Mouse (Mus musculus) intestine, embryonic 16.5 days (tissue): Measurements from ENCODE around the gene Pnmt. TPM values are rescaled to one million over a fixed set of nuclear protein-coding genes. Genes with fewer than 3 reads are reported as not detected.
A peak's percentile ranks its signal among the peaks of the same experiment; 100 is the strongest.

Source experiments
- ATAC-seq: fragments of 200-750 bp; cut with Nextera tagmentation; 2 replicates; pipeline ENCODE4 v1.8.0; 2017; ENCODE audit warnings: moderate TSS enrichment, moderate library complexity
- H3K27ac ChIP-seq: fragments of 300-500 bp; sonication (generic); 2 replicates; pipeline ENCODE4 v1.5.1; 2014; ENCODE audit warnings: mild to moderate bottlenecking, low read length
- H3K27me3 ChIP-seq: fragments of 300-500 bp; sonication (generic); replicated peaks from 2 replicates; pipeline ENCODE4 v1.6.1; 2014; ENCODE audit warnings: low read length, control low read depth, mixed read lengths; ENCODE audit not compliant: control insufficient read depth, insufficient read depth
- H3K36me3 ChIP-seq: fragments of 300-500 bp; sonication (generic); 2 replicates; pipeline ENCODE4 v1.6.1; 2014; ENCODE audit warnings: low read length, control low read depth; ENCODE audit not compliant: control insufficient read depth, insufficient read depth
- H3K4me1 ChIP-seq: fragments of 300-500 bp; sonication (generic); 2 replicates; pipeline ENCODE4 v1.6.1; 2014; ENCODE audit warnings: low read length, control low read depth, mixed read lengths; ENCODE audit not compliant: control insufficient read depth, insufficient read depth
- H3K4me2 ChIP-seq: fragments of 300-500 bp; sonication (generic); 2 replicates; pipeline ENCODE4 v1.6.1; 2014; ENCODE audit warnings: low read depth, low read length, control low read depth
- H3K4me3 ChIP-seq: fragments of 300-500 bp; sonication (generic); 2 replicates; pipeline ENCODE4 v1.5.1; 2014; ENCODE audit warnings: mild to moderate bottlenecking, low read length
- H3K9ac ChIP-seq: fragments of 300-500 bp; sonication (generic); 2 replicates; pipeline ENCODE4 v1.6.1; 2014; ENCODE audit warnings: low read depth, low read length
- H3K9me3 ChIP-seq: fragments of 300-500 bp; sonication (generic); 2 replicates; pipeline ENCODE4 v1.6.1; 2016; ENCODE audit warnings: low read length, control low read depth; ENCODE audit not compliant: control insufficient read depth
- WGBS: fragments of 180-500 bp; shearing (Covaris S2); extraction: QIAGEN DNeasy Blood & Tissue Kit; methylation state at CpG from one replicate; pipeline ENCODE4 v1.1.7; 2014; 5-methylcytosine and 5-hydroxymethylcytosine counted together
- polyA plus RNA-seq: library from polyadenylated mRNA; unstranded; fragments of >200 nt; fragmentation: Nextera tagmentation; extraction: Ambion mirVana; gene quantifications from 2 replicates; pipeline ENCODE4 v1.2.1, GENCODE M21; 2015

The Pnmt gene
- polyA plus RNA-seq, 1 experiment from 2014 or later: 0.16 TPM

- no peaks in the 10 kb centered on the region for H3K9me3 ChIP-seq
- H3K36me3 ChIP-seq: no peaks in the 10 kb centered on the region
- WGBS: 15% methylated on average over 9 of the region's 9 CpGs
- H3K4me3 ChIP-seq: no peak overlapping the region; the same call in 1 of the 2 replicates
- peaks cover 17% of the 10 kb centered on the region for H3K4me1 ChIP-seq
- ATAC-seq: no peak
- no peak overlapping the region for H3K27ac ChIP-seq
- peaks cover 53% of the 10 kb centered on the region for H3K27me3 ChIP-seq
- no peak overlapping the region for H3K4me2 ChIP-seq
- no peak overlapping the region for H3K9ac ChIP-seq
Observed at GRCm38 (mm10) chr11:98346168-98346567, 40.1 kb upstream of the Pnmt start.

DNA sequence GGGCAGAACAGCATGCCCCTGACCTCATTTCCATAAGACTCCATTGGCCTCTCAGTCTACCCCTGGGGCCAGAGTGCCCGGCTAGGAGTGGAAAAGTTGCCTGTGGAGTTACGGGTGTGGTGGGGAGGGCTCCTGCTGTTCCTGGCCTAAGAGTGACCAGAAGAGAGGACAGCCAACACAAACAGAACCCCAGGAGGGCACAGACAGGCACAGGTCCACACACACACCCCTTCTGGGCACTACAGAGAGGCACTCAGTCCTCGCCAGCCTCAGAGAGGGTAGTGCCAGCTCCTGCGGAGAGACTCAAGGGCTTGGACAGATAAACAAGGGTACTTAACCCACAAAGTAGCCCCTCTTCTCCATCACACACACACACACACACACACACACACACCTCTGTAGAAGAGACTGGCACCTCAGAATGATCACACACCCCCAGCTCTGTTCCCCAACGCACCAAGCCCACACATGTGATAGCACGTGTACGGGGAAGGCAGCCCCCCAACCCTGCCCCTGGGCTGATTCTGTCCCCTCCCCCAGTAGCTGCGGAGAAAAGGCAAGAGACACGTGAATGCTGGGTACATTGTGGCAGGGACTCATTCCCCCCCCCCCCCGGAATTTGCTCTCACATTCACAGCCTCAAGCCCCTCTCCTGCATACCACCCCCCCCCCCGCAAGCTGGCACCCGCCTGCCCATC is 38.7 kb upstream of the Pnmt start:
- no peak overlapping the region for H3K9ac ChIP-seq
- 17% methylated on average over 12 of the region's 12 CpGs for WGBS
- peaks cover 47% of the 10 kb centered on the region for H3K27me3 ChIP-seq
- H3K4me1 ChIP-seq: peaks cover 17% of the 10 kb centered on the region
- ATAC-seq: no peak
- H3K4me3 ChIP-seq: no peak overlapping the region; the same call in 1 of the 2 replicates
- H3K9me3 ChIP-seq: no peaks in the 10 kb centered on the region
- H3K36me3 ChIP-seq: no peaks in the 10 kb centered on the region
- H3K27ac ChIP-seq: no peak overlapping the region
- no peak overlapping the region; the same call in 1 of the 2 replicates for H3K4me2 ChIP-seq

DNA sequence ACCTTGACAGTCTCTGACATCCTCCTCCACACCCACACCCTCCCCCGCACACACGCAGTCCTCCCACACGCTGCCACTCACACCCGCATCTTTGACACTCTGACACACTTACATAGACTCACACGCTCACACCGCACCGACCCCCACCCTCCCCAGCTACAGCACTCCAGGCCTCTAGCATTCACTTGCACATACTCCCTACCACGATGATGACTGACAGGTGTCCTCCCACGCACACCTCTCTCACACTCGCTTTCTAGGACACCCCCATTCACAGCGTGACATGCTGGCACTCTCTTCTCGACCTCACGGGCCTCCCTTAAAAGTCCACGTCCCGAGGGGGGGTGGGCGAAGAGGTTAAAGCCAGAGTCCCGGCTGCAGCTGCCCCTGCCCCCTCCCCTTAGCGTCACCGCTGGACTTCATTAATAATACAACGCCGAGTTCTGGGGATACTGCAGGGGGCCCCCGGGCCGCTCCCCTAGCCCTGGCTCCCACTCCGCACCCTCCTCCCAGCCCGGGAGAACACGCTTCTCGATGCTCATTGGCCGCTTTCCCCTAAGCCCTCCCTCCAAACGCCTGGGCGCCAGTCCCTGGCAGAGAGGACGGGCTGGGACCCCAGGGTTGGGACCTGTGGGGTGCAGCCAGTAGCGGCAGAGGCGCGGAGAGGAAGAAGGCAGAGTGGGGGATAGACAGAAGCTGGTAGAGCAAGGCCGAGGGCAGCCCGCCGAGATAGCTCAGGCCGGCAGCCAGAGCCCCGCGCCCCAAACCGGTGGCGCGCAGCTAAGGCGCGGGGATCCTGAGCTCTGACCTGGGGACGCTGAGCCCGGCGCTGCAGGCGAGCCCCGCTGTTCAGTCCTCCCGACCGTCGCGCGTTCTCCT is 37.9 kb upstream of the Pnmt start, which contains the start of gene Ppp1r1b:
Ppp1r1b (plus strand) TSS at position 322 of the 879 bp plus-strand sequence.
- peaks cover 47% of the 10 kb centered on the region for H3K27me3 ChIP-seq
- H3K36me3 ChIP-seq: no peaks in the 10 kb centered on the region
- peaks cover 14% of the 10 kb centered on the region for H3K4me1 ChIP-seq
- H3K27ac ChIP-seq: no peak within 1 kb of the TSS
- H3K9ac ChIP-seq: peak within 1 kb of the TSS; percentile 72
- H3K9me3 ChIP-seq: no peaks in the 10 kb centered on the region
- peak; percentile 70 for ATAC-seq
- H3K4me2 ChIP-seq: peak within 1 kb of the TSS; percentile 90
- WGBS: under 1% methylated on average over 55 of the region's 55 CpGs
- H3K4me3 ChIP-seq: peak within 1 kb of the TSS; percentile 62

- Histone ChIP-seq H3K27me3 (peaks cover 47% of the 10 kb centered on the region), H3K9ac (peak overlapping the region; percentile 72), H3K4me1 (peaks cover 21% of the 10 kb centered on the region), H3K36me3 (no peaks in the 10 kb centered on the region), H3K27ac (no peak overlapping the region), H3K4me3 (peak overlapping the region; percentile 62), H3K4me2 (peak overlapping the region; percentile 90), H3K9me3 (no peaks in the 10 kb centered on the region)
- 15% methylated on average over 9 of the region's 9 CpGs for WGBS
- no peak for ATAC-seq
Observed at GRCm38 (mm10) chr11:98349308-98349707, 36.9 kb upstream of the Pnmt start.

- Histone ChIP-seq H3K27ac (peak overlapping the region; percentile 79), H3K36me3 (no peaks in the 10 kb centered on the region), H3K9me3 (no peaks in the 10 kb centered on the region), H3K4me1 (peaks cover 42% of the 10 kb centered on the region), H3K4me3 (no peak overlapping the region), H3K27me3 (peaks cover 35% of the 10 kb centered on the region), H3K9ac (peak overlapping the region; percentile 14; the same call in 1 of the 2 replicates), H3K4me2 (no peak overlapping the region)
- WGBS: 67% methylated on average over 18 of the region's 18 CpGs
- peak; percentile 56 for ATAC-seq
Observed at GRCm38 (mm10) chr11:98352272-98352990, 33.8 kb upstream of the Pnmt start.

GRCm38 (mm10) chr11:98353651-98354211 is 32.5 kb upstream of the Pnmt start:
- WGBS: 25% methylated on average over 8 of the region's 8 CpGs
- no peaks in the 10 kb centered on the region for H3K36me3 ChIP-seq
- no peaks in the 10 kb centered on the region for H3K9me3 ChIP-seq
- H3K9ac ChIP-seq: peak overlapping the region; percentile 2; the same call in 1 of the 2 replicates
- no peak overlapping the region for H3K4me2 ChIP-seq
- H3K27ac ChIP-seq: peak overlapping the region; percentile 79; the same call in 1 of the 2 replicates
- peak; percentile 31 for ATAC-seq
- no peak overlapping the region for H3K4me3 ChIP-seq
- H3K27me3 ChIP-seq: peaks cover 23% of the 10 kb centered on the region
- peaks cover 41% of the 10 kb centered on the region for H3K4me1 ChIP-seq

- 65% methylated on average over 14 of the region's 14 CpGs for WGBS
- Histone ChIP-seq H3K4me2 (no peak overlapping the region), H3K27ac (no peak overlapping the region), H3K4me3 (no peak overlapping the region), H3K9me3 (no peaks in the 10 kb centered on the region), H3K27me3 (peaks cover 16% of the 10 kb centered on the region), H3K36me3 (no peaks in the 10 kb centered on the region), H3K4me1 (peaks cover 48% of the 10 kb centered on the region), H3K9ac (0 out of 2 replicates have a peak overlapping the region, but pooled peaks have one; percentile 2)
- no peak for ATAC-seq
Observed at GRCm38 (mm10) chr11:98354445-98354844, 31.8 kb upstream of the Pnmt start.

GRCm38 (mm10) chr11:98355732-98356299 is 30.4 kb upstream of the Pnmt start:
- Histone ChIP-seq H3K9me3 (no peaks in the 10 kb centered on the region), H3K36me3 (no peaks in the 10 kb centered on the region), H3K4me2 (no peak overlapping the region), H3K4me1 (peaks cover 55% of the 10 kb centered on the region), H3K4me3 (no peak overlapping the region), H3K9ac (no peak overlapping the region), H3K27ac (peak overlapping the region; percentile 33; the same call in 1 of the 2 replicates), H3K27me3 (peaks cover 6% of the 10 kb centered on the region; the same call in 1 of the 2 replicates)
- WGBS: 15% methylated on average over 6 of the region's 6 CpGs
- ATAC-seq: no peak
